Mouse (Mus musculus) layer of hippocampus, adult 8-10 months (tissue): ENCODE data around the gene Aes. TPM values are rescaled to one million over a fixed set of nuclear protein-coding genes. Genes with fewer than 3 reads are reported as not detected.
A peak's percentile ranks its signal among the peaks of the same experiment; 100 is the strongest.

ENCODE experiments used
- DNase-seq, 2 experiments: peaks; one replicate each; pipeline ENCODE4 v3.0.0; 2022; ENCODE audit warnings: low spot score in 2 of 2
- total RNA-seq, 4 experiments: library from RNA; stranded (reverse); gene quantifications; 2 replicates each; pipeline ENCODE4 v1.2.4; 2022

The Aes gene
- total RNA-seq, 4 experiments from 2014 or later: 659 to 695 (median 670) TPM

GRCm38 (mm10) chr10:81597137-81597950 is 38.1 kb downstream of the Aes start:
- DNase-seq: no peak

GRCm38 (mm10) chr10:81598342-81598741 is 39.1 kb downstream of the Aes start:
- DNase-seq: no peak

GRCm38 (mm10) chr10:81598871-81599270 is 39.6 kb downstream of the Aes start:
- no peak for DNase-seq

- no peak for DNase-seq
These were observed 40.3 kb downstream of the Aes start for GRCm38 (mm10) chr10:81599630-81600029.

GRCm38 (mm10) chr10:81600096-81600495 is 40.8 kb downstream of the Aes start:
- no peak for DNase-seq

GRCm38 (mm10) chr10:81600738-81601203 is 41.5 kb downstream of the Aes start, which contains the start of gene Tle6:
Tle6 (minus strand) TSS chr10:81601073.
- DNase-seq: peak; percentile 94

- no peak for DNase-seq
These were observed 42.2 kb downstream of the Aes start for GRCm38 (mm10) chr10:81601396-81601905.

- DNase-seq: no peak
These were observed 43.5 kb downstream of the Aes start for GRCm38 (mm10) chr10:81602741-81603151.

GRCm38 (mm10) chr10:81604019-81604967 is 45.0 kb downstream of the Aes start:
- DNase-seq: no peak

- DNase-seq: peak; percentile 77 to 87
These were observed 45.8 kb downstream of the Aes start for GRCm38 (mm10) chr10:81604968-81605665.

GRCm38 (mm10) chr10:81605666-81605973 is 46.3 kb downstream of the Aes start:
- DNase-seq: no peak

GRCm38 (mm10) chr10:81605974-81606751 is 46.9 kb downstream of the Aes start, which contains the start of gene BC025920:
BC025920 (plus strand) TSS chr10:81606270.
- peak; percentile 93 to 97 for DNase-seq

- DNase-seq: no peak
These were observed 49.0 kb downstream of the Aes start for GRCm38 (mm10) chr10:81608308-81608707.

- no peak for DNase-seq
These were observed 53.5 kb downstream of the Aes start for GRCm38 (mm10) chr10:81612779-81613178.

- DNase-seq: peak in 1 of 2 experiments; percentile 67
These were observed 56.2 kb downstream of the Aes start for GRCm38 (mm10) chr10:81615486-81615885.

Other genes with a start within 250 kb of the Aes start
- 10 to 100 TPM; 28.2 to 31.3 (median 30.2) TPM for gene Cactin, start 238.4 kb upstream of the Aes start, total RNA-seq
- gene Tbxa2r, start 230.8 kb upstream of the Aes start, total RNA-seq: 1 to 10 TPM; 1.1 to 1.4 (median 1.4) TPM
- 1 to 10 TPM; 1.3 to 2.2 (median 1.7) TPM for gene Gipc3, start 216.2 kb upstream of the Aes start, total RNA-seq
- 10 to 100 TPM; 32.5 to 37.1 (median 32.9) TPM for gene Hmg20b, start 209.0 kb upstream of the Aes start, total RNA-seq
- 10 to 100 TPM; 40.7 to 46.7 (median 43.6) TPM for gene Mfsd12, start 202.0 kb upstream of the Aes start, total RNA-seq
- gene 4930404N11Rik, start 193.7 kb upstream of the Aes start, total RNA-seq: 1 to 10 TPM; 1.0 to 3.2 (median 1.4) TPM
- 10 to 100 TPM; 64.6 to 72.1 (median 67.2) TPM for gene Fzr1, start 181.0 kb upstream of the Aes start, total RNA-seq
- gene Dohh, start 175.1 kb upstream of the Aes start, total RNA-seq: 10 to 100 TPM; 64.3 to 78.5 (median 72.6) TPM
- gene Gm48551, start 175.0 kb upstream of the Aes start, total RNA-seq: 1 to 10 TPM; 2.7 to 5.5 (median 4.5) TPM
- 1 to 10 TPM; 2.9 to 9.7 (median 4.2) TPM for gene Gm48552, start 170.5 kb upstream of the Aes start, total RNA-seq
- gene Smim24, start 166.4 kb upstream of the Aes start, total RNA-seq: 1 to 10 TPM; 1.3 to 1.7 (median 1.4) TPM
- 10 to 100 TPM; 52.8 to 61.6 (median 58.7) TPM for gene Nfic, start 103.9 kb upstream of the Aes start, total RNA-seq
- gene Celf5, start 76.8 kb upstream of the Aes start, total RNA-seq: 100 to 1,000 TPM; 230 to 284 (median 256) TPM
- gene Ncln, start 63.1 kb upstream of the Aes start, total RNA-seq: 10 to 100 TPM; 74.1 to 88.0 (median 82.8) TPM
- gene S1pr4, start 59.4 kb upstream of the Aes start, total RNA-seq: under 1 TPM; 0.51 to 0.80 (median 0.58) TPM
- gene Gna15, start 35.3 kb upstream of the Aes start, total RNA-seq: 1 to 10 TPM; 2.5 to 9.7 (median 5.7) TPM
- 100 to 1,000 TPM; 106 to 120 (median 114) TPM for gene Gna11, start 14.3 kb upstream of the Aes start, total RNA-seq
- gene Tle2, start 15.1 kb downstream of the Aes start, total RNA-seq: 10 to 100 TPM; 34.5 to 59.9 (median 38.5) TPM
- gene Tle6, start 41.6 kb downstream of the Aes start, total RNA-seq: 1 to 10 TPM; 5.0 to 7.3 (median 5.9) TPM
- gene BC025920, start 46.8 kb downstream of the Aes start, total RNA-seq: 1 to 10 TPM; 3.3 to 3.9 (median 3.7) TPM
- 10 to 100 TPM; 27.0 to 34.2 (median 29.5) TPM for gene Sirt6, start 68.3 kb downstream of the Aes start, total RNA-seq
- 10 to 100 TPM; 33.6 to 46.4 (median 40.3) TPM for gene Ankrd24, start 69.1 kb downstream of the Aes start, total RNA-seq
- 1 to 10 TPM; 4.4 to 6.1 (median 4.7) TPM for gene Gm10778, start 89.6 kb downstream of the Aes start, total RNA-seq
- 10 to 100 TPM; 10.8 to 15.3 (median 12.2) TPM for gene Zfp433, start 145.3 kb downstream of the Aes start, total RNA-seq
- gene Gm3055, start 211.7 kb downstream of the Aes start, total RNA-seq: 10 to 100 TPM in 3 of 4 experiments, 1 to 10 TPM in 1; 5.4 to 15.0 (median 10.1) TPM